Mouse (Mus musculus) neural tube, embryonic 11.5 days (tissue): ENCODE measurements around the gene Scel. TPM values are rescaled to one million over a fixed set of nuclear protein-coding genes. Genes with fewer than 3 reads are reported as not detected.

Experiments used
- ATAC-seq: fragments of 200-750 bp; cut with Nextera tagmentation; 2 replicates; pipeline ENCODE4 v1.8.0; 2017; ENCODE audit warnings: moderate number of reproducible peaks, mild to moderate bottlenecking, moderate TSS enrichment, moderate library complexity; ENCODE audit not compliant: insufficient read depth, low FRiP score, low TSS enrichment
- DNase-seq: peaks from one replicate; pipeline ENCODE4 v3.0.0-alpha.2; 2015; ENCODE audit warnings: low spot score
- H3K27ac ChIP-seq: fragments of 300-500 bp; sonication (generic); 2 replicates; pipeline ENCODE4 v1.5.1; 2014; ENCODE audit warnings: low read depth, mild to moderate bottlenecking, low read length
- H3K27me3 ChIP-seq: fragments of 300-500 bp; sonication (generic); 2 replicates; pipeline ENCODE4 v1.6.1; 2014; ENCODE audit warnings: mild to moderate bottlenecking, low read length, mixed read lengths; ENCODE audit not compliant: control insufficient read depth, insufficient read depth
- H3K36me3 ChIP-seq: fragments of 300-500 bp; sonication (generic); 2 replicates; pipeline ENCODE4 v1.6.1; 2014; ENCODE audit warnings: mild to moderate bottlenecking, low read length, moderate library complexity, mixed read lengths; ENCODE audit not compliant: control insufficient read depth, insufficient read depth
- H3K4me1 ChIP-seq: fragments of 300-500 bp; sonication (generic); 2 replicates; pipeline ENCODE4 v1.6.1; 2014; ENCODE audit warnings: low read length, mixed read lengths; ENCODE audit not compliant: control insufficient read depth, insufficient read depth
- H3K4me2 ChIP-seq: fragments of 300-500 bp; sonication (generic); 2 replicates; pipeline ENCODE4 v1.6.1; 2014; ENCODE audit warnings: low read depth, mild to moderate bottlenecking, moderate library complexity
- H3K4me3 ChIP-seq: fragments of 300-500 bp; sonication (generic); 2 replicates; pipeline ENCODE4 v1.5.1; 2014; ENCODE audit warnings: low read depth, low read length
- H3K9ac ChIP-seq: fragments of 300-500 bp; sonication (generic); 2 replicates; pipeline ENCODE4 v1.6.1; 2014; ENCODE audit warnings: mild to moderate bottlenecking, low read length
- H3K9me3 ChIP-seq: fragments of 300-500 bp; sonication (generic); 2 replicates; pipeline ENCODE4 v1.6.1; 2016; ENCODE audit warnings: low read length; ENCODE audit not compliant: control insufficient read depth
- WGBS: fragments of 180-500 bp; shearing (Covaris S2); extraction: QIAGEN DNeasy Blood & Tissue Kit; methylation state at CpG from one replicate; pipeline ENCODE4 v1.1.7; 2014; 5-methylcytosine and 5-hydroxymethylcytosine counted together
- polyA plus RNA-seq: library from polyadenylated mRNA; unstranded; fragments of >200 nt; fragmentation: Nextera tagmentation; extraction: Ambion mirVana; gene quantifications from 2 replicates; pipeline ENCODE4 v1.2.1, GENCODE M21; 2014

Scel gene
- polyA plus RNA-seq, 1 experiment from 2014 or later = 0.36 TPM

DNA sequence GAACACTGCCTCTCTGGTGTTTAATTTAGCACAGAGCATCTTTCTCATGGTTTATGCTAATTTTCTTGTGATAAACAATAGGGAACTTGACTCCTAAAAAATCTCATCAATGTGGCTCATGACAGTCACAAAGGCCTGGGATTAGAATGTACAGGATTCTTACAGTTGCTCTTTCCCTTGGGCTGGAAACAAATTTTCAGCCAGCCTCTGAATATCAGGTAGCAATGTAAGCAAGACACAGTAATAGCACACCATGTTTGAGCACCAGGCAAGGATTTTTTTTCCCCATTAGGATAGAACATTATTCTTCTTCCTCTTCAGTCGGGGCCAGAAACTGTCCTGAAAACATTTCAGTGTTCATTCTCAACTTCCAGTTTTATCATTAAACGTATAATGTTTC is 55.3 kb downstream of the Scel start:
- ATAC-seq (no peak), DNase-seq (no peak)
- Histone ChIP-seq H3K27ac (no peak overlapping the region), H3K4me2 (no peak overlapping the region), H3K9ac (no peak overlapping the region), H3K4me1 (no peaks in the 10 kb centered on the region), H3K36me3 (no peaks in the 10 kb centered on the region), H3K27me3 (no peaks in the 10 kb centered on the region), H3K4me3 (no peak overlapping the region), H3K9me3 (no peaks in the 10 kb centered on the region)
- 77% methylated on average over 2 of the region's 2 CpGs for WGBS

DNA sequence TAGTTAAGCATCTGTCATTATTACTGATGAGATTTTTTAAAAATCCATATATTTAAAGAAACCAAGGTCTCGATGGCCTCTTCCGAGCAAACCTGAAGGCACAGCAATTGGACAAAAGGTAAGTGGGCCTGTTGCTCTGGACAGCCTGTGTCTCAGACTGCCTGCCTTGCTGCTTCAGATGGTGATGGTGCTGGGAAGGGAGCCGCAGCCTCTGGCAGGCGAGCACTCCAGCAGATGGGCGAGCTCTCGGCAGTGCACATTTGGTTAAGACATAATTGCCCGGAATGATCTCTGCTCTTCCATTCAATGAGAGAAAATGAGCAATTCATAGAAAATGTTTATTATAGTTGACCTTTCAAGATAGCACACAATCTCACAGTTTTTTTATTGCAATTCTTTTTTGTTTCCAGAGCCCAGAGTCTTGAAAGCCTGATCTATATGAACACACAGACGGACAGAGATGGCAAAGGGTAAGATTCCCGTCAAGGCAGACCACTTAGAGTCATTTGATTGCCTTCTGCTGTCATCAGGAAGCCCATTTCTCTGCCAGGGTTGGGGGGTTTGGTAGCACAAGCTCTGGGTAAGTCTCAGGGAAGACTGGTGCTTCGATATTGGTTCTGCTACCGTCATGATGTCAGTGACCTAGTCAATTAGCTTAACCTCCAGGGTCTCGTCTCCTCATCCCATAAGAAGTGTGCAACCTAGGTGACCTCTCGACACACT is 58.6 kb downstream of the Scel start:
- 74% methylated on average over 13 of the region's 13 CpGs for WGBS

DNA sequence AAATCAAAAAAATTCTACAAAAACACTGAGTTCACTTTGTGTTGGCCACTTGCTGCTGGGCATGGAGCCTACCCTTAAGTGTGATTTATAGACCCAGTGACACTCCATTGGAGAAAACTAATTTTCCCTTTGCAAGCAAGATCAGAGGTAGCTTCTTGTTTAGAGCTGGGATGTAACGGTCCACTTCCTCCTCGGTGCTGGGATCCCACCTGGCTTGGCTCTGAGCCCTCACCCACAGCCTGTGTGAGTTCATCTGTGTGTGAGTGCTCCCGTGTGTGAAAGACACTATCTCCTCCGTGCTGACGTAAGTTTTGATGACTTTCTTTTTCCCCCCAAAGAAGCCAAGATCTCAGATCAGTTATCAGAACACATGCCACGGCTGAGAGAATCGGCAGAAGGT is 62.7 kb downstream of the Scel start:
- Histone ChIP-seq H3K27me3 (no peaks in the 10 kb centered on the region), H3K36me3 (no peaks in the 10 kb centered on the region), H3K4me1 (no peaks in the 10 kb centered on the region), H3K9ac (no peak overlapping the region), H3K4me3 (no peak overlapping the region), H3K4me2 (no peak overlapping the region), H3K27ac (no peak overlapping the region), H3K9me3 (no peaks in the 10 kb centered on the region)
- ATAC-seq (no peak), DNase-seq (no peak)
- 81% methylated on average over 7 of the region's 7 CpGs for WGBS

More for the DNA sequence above, 58.6 kb downstream of the Scel start:
- Histone ChIP-seq H3K27me3 (no peaks in the 10 kb centered on the region), H3K27ac (no peak overlapping the region), H3K4me3 (no peak overlapping the region), H3K4me1 (no peaks in the 10 kb centered on the region), H3K4me2 (no peak overlapping the region), H3K9me3 (no peaks in the 10 kb centered on the region), H3K9ac (no peak overlapping the region), H3K36me3 (no peaks in the 10 kb centered on the region)
- no peak for ATAC-seq
- no peak for DNase-seq

DNA sequence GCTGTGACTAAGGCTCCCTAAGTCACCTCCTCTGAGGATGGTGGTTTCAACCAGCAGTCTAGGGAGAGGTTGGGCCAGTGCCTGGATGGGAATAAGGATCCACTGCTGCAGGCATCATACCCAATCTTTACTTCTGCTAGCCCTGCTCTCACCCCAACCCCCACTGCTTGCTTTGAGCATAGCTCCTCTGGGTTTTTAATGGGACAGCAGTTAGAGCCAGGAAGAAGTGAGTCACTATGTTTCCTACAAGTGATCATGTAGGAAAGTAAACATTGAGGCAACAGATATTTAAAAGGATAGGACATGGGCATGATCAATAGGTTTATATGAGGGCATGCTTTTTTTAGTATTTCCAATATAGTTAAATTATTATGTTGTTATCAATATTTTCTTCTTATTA is 63.9 kb downstream of the Scel start:
- Histone ChIP-seq H3K27me3 (no peaks in the 10 kb centered on the region), H3K9me3 (no peaks in the 10 kb centered on the region), H3K36me3 (no peaks in the 10 kb centered on the region), H3K9ac (no peak overlapping the region), H3K4me3 (no peak overlapping the region), H3K27ac (no peak overlapping the region), H3K4me1 (no peaks in the 10 kb centered on the region), H3K4me2 (no peak overlapping the region)
- DNase-seq = no peak
- ATAC-seq = no peak

DNA sequence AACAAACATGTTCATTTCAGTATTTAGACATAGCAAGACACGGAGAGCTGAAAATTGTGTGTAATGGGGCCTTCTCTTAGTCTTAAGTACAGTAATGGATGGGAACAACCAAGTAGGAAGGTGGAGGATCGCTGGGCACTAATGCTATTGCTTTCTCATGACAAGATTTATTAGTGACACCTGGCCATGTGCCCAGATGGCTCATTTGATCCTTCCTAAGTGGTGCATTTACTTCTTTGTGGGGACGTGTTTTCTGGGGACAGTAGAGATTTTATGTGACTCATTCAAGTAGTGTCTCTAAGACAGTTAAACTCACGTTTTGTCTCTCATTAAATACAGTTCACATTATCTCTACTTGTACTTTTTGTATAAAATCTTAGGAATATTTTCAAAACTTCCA is 73.5 kb downstream of the Scel start:
- Histone ChIP-seq H3K4me3 (no peak overlapping the region), H3K36me3 (no peaks in the 10 kb centered on the region), H3K27me3 (no peaks in the 10 kb centered on the region), H3K9ac (no peak overlapping the region), H3K9me3 (no peaks in the 10 kb centered on the region), H3K4me2 (no peak overlapping the region), H3K27ac (no peak overlapping the region), H3K4me1 (no peaks in the 10 kb centered on the region)
- peak; percentile 72; the same call in 1 of the 2 replicates for ATAC-seq
- 39% methylated on average over 4 of the region's 4 CpGs for WGBS
- DNase-seq = no peak

DNA sequence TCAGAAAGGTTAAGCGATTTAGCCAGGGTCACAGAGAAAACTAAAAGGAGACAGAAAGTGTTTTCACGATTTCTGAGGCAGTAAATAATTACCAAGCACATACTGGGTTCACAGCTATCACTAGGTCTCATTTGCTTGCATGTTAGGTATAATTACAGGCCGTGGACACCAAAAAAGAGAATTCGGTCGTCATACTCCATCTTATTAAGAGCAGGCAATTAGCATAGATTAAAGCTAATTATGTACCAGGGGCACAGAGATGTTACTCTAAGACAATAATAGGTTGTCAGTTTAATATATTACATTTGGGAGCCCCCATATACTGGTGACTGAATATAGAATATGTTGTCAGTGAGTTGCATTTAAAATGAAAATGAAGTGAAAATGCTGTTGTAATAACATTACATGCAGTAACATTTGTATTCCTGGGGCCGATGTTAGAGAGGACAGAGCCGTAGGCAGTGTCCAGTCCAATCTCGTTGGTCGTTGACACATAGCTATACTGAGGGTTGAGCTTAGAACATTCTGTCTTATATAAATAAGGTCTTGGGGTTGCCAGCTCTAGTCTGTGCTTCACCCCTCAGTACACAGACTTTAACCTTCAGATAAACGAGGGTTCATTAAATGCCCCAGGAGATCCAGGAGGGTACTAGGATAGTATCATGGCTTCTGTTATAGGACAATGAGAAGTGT is 74.2 kb downstream of the Scel start:
- H3K4me2 ChIP-seq = no peak overlapping the region
- no peak overlapping the region for H3K9ac ChIP-seq
- 74% methylated on average over 10 of the region's 10 CpGs for WGBS
- H3K27me3 ChIP-seq = no peaks in the 10 kb centered on the region
- no peak overlapping the region for H3K27ac ChIP-seq
- H3K4me1 ChIP-seq = no peaks in the 10 kb centered on the region
- DNase-seq (no peak), ATAC-seq (0 out of 2 replicates have a peak, but pooled peaks have one; percentile 45)
- H3K36me3 ChIP-seq = no peaks in the 10 kb centered on the region
- no peaks in the 10 kb centered on the region for H3K9me3 ChIP-seq
- H3K4me3 ChIP-seq = no peak overlapping the region

DNA sequence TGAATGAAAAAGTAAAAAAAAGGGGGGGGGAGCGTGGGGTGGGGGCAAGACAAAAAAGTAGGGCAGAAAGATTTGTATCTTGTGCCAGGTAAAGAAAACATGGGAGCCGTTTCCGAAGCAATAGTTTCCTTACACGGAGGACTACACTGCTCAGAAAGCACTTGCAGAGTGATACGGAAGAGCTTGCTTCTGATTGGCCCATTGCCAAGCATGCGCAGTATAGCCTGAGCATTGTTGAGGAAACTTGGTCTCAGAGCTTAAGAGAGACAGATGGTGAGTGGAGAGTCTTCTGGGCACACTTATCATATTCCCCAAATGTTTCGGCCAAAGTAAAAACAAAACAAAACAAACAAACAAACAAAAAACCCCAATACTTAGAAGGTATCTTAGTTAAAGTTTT is 76.7 kb downstream of the Scel start:
- H3K4me2 ChIP-seq = no peak overlapping the region
- no peak overlapping the region for H3K27ac ChIP-seq
- 82% methylated on average over 7 of the region's 7 CpGs for WGBS
- DNase-seq (no peak), ATAC-seq (no peak)
- no peak overlapping the region for H3K9ac ChIP-seq
- H3K36me3 ChIP-seq = no peaks in the 10 kb centered on the region
- H3K4me3 ChIP-seq = no peak overlapping the region
- no peaks in the 10 kb centered on the region for H3K27me3 ChIP-seq
- H3K9me3 ChIP-seq = no peaks in the 10 kb centered on the region
- H3K4me1 ChIP-seq = no peaks in the 10 kb centered on the region

DNA sequence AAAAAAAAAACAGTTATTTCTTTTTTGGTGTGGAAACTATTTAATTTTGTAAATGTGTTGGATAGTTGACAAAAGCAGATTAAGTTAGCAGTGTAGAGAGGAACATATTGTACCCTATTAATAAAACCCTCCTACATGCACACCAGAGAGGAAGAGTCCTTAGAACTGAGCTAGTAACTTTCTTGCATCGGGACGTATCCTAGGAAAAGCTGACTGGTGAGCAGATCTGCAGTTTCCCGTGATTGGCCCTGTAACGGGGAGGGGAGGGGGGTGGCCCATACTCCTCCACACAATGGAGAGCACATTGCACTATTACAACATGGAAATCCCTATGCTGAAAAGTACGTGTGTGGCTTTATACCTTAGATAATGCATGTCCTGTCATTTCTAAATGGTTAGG is 82.7 kb downstream of the Scel start:
- WGBS = 74% methylated on average over 5 of the region's 5 CpGs
- H3K27ac ChIP-seq = no peak overlapping the region
- ATAC-seq = no peak

DNA sequence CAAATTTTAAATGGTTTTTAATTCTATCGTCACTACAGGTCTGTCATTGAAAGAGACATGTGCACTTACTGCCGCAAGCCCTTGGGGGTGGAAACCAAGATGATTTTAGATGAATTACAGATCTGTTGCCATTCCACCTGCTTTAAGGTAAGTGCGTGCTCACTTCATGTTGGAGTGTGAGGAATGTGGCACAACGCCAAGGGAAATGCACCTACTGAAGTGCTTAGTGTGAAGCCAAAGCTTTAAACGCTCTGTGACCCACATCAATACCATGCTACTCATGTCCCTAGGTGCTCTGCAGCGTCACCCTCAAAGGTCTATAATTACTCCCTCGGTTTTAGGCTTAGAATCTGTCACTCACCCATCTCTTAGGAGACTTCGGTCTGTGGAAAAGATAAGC is 94.9 kb downstream of the Scel start:
- no peak overlapping the region for H3K4me3 ChIP-seq
- 90% methylated on average over 8 of the region's 8 CpGs for WGBS
- H3K27ac ChIP-seq = no peak overlapping the region
- H3K36me3 ChIP-seq = no peaks in the 10 kb centered on the region
- H3K9ac ChIP-seq = no peak overlapping the region
- H3K4me1 ChIP-seq = no peaks in the 10 kb centered on the region
- no peaks in the 10 kb centered on the region for H3K27me3 ChIP-seq
- H3K4me2 ChIP-seq = no peak overlapping the region
- no peak for ATAC-seq
- H3K9me3 ChIP-seq = no peaks in the 10 kb centered on the region
- DNase-seq = no peak

More for the DNA sequence above, 82.7 kb downstream of the Scel start:
- Histone ChIP-seq H3K4me3 (no peak overlapping the region), H3K9ac (no peak overlapping the region), H3K9me3 (no peaks in the 10 kb centered on the region), H3K4me1 (no peaks in the 10 kb centered on the region), H3K27me3 (no peaks in the 10 kb centered on the region), H3K36me3 (no peaks in the 10 kb centered on the region), H3K4me2 (no peak overlapping the region)
- no peak for DNase-seq
